Mouse (Mus musculus) activated CD4-positive, CD25-positive, alpha-beta regulatory T cell, adult 4 months (primary cell): ENCODE results near the gene Efhd2. TPM values are rescaled to one million over a fixed set of nuclear protein-coding genes. Genes with fewer than 3 reads are reported as not detected.

Experiments
- ATAC-seq: one replicate; pipeline ENCODE4 v1.8.0; 2017
- polyA plus RNA-seq, 2 experiments: library from polyadenylated mRNA; unstranded; fragments of 100-300 nt; shearing (Covaris generic); gene quantifications; one replicate each; pipeline ENCODE4 v1.2.1; 2017

Gene Efhd2
- polyA plus RNA-seq = 10 to 100 TPM; 23.5 to 26.9 TPM

GRCm38 (mm10) chr4:141874601-141875460, at the start of gene Efhd2:
TSS of gene Efhd2 (minus strand) at chr4:141874920.
- peak; percentile 97 for ATAC-seq

GRCm38 (mm10) chr4:141923961-141924360, 49.2 kb upstream of the Efhd2 start:
- no peak for ATAC-seq

GRCm38 (mm10) chr4:141920391-141920790, 45.7 kb upstream of the Efhd2 start:
- no peak for ATAC-seq

GRCm38 (mm10) chr4:141917735-141918419, 43.2 kb upstream of the Efhd2 start:
- no peak for ATAC-seq

- ATAC-seq = no peak
Observed at GRCm38 (mm10) chr4:141914040-141914439, 39.3 kb upstream of the Efhd2 start.

- ATAC-seq = no peak
Observed at GRCm38 (mm10) chr4:141913201-141913993, 38.7 kb upstream of the Efhd2 start.

- ATAC-seq = no peak
Observed at GRCm38 (mm10) chr4:141904710-141905109, 30.0 kb upstream of the Efhd2 start.

- no peak for ATAC-seq
Observed at GRCm38 (mm10) chr4:141902479-141902858, 27.7 kb upstream of the Efhd2 start.

DNA sequence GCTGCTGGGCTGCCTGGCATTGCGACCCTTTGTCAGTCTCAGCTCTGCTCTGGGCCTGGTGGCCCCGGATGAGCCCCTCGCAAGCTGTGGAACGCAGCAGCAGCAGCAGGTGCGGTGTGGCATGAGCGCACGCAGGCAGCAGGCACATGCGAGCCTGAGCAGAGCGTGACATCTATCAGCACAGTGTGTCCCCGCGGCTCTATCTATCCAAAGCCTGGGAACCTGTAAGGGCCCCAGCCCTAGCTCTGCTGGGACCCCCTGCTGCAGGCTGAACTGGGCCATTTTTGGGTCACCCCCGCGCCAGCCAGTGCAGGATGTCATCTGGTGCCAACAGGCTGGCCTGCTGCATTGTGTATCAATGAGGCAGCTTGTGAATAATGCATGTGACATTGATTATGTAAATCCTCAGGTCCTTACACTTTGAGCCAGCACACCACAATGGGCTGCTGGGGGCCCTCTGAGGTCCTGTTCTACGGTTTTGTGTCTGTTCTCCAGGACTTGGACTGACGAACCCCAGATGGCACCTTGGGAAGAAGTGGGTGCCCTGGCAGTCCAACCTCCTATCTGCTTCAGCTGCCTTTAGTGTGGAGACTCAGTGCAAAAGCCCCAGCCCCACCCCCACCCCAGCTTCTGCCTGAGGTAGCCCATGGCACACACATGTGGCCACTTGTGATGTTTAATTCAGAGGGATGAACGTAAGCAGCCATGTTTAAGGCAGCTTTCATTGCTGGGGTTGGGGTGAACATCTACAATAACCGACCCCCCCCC, 27.2 kb upstream of the Efhd2 start:
- ATAC-seq = no peak

GRCm38 (mm10) chr4:141900421-141900820, 25.7 kb upstream of the Efhd2 start:
- ATAC-seq = no peak

GRCm38 (mm10) chr4:141899936-141900335, 25.2 kb upstream of the Efhd2 start:
- ATAC-seq = no peak

DNA sequence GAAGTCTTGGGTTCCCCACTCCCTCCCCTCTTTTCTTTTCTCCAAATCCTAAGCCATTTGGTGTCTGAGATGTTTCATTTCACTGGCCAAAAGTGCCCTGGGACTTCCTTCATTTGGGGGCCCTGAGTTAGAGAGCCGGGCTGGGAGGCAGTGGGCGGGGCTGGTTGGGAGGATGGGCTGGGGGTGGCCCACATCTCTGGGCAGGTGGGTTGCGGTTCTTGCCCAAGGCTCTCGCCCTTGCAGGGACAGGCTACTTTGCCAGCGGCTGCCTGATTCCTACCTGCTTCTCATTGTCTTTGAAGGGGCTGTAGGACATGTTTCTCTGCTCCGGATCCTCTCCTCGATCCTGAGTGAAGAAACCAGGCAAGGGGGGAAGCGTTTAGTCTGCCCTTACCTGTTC, 24.2 kb upstream of the Efhd2 start:
- ATAC-seq = no peak

GRCm38 (mm10) chr4:141897838-141898237, 23.1 kb upstream of the Efhd2 start:
- ATAC-seq = no peak

DNA sequence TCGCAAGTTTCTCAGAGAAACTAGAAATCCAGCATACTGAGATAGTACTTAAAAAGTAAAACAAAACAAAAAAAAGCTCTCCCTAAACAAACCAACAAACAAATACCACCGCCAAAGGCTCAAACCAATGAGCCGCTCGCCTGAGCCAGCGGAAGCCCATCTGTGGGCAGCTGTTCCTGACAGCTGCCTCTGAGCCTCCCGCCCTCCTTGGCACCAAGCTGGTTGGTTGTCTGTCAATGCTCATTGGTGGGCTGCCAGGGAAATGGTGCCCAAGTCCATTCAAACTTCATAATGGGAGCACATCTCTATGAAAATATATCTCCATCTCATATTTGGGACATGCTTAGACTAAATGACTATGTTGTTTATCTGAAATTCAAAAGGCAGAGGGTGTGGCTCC, 22.5 kb upstream of the Efhd2 start:
- no peak for ATAC-seq

GRCm38 (mm10) chr4:141895772-141896171, 21.1 kb upstream of the Efhd2 start:
- no peak for ATAC-seq

- ATAC-seq = no peak
Observed at GRCm38 (mm10) chr4:141893157-141893784, 18.6 kb upstream of the Efhd2 start.

DNA sequence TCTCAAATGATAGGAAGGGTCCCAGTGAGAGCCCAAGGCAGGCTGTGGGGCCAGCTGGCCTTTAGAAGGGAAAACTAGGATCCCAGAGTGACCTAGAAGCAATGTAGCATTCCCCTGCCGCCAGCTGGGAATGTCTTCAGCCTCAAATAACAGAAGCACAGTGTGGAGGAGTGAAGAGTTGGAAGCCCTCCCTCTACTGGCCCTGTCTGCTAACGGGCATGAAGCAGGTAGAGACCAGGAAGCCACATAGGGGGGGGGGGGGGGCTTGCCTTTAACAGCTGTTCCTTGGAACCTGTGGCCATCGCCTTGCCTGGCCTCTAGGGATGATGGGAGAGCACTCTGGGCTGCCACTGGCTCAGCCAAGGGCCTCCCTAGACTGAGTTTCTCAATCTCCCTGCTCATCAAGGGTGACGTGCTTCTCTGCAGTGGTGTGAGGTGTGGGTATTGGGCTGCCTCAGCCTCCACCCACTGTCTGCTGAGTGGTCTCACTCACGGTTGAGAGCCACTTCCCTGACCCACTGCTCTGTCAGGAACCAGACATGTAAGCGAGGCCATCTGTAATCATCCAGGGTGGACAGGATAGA, 11.8 kb upstream of the Efhd2 start:
- no peak for ATAC-seq

GRCm38 (mm10) chr4:141885451-141885850, 10.7 kb upstream of the Efhd2 start:
- no peak for ATAC-seq

DNA sequence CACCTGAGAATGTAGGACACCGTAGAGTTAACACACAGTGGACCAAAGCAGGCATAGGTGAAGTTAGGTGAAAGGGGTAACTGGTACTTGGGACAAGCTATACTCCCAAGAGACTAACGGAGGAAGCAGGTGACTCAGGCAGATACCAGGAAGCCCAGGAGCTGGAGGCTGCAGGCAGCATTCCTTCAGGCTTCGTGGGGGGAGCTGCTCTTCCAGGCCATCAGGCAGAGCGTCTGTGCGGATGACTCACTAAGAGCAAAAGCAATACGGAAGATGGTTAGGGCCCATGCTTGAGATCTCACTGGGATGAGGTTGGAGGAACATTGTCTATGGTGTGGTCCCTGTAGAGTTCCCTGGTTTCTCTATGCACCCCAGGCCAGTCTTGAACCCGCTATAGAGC, 8.1 kb upstream of the Efhd2 start:
- no peak for ATAC-seq

DNA sequence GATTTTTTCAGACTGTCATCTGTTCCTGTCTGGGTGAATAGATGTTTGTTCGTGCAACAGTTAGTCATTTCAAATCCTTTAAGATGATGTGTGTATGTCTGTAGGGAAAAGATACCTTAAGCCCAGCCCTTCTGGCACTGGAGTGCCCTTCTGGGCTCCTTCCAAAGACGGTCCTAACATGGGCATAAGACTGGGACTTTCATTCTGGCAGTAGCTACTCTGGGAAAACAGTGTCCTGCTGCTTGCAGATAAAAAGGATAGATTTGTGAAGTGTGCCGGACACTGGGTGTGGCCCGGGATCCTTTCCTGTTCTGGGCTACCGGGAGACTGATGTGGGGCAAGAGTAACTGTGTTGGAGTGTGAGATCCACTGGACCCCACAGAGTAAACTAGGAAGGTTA, 7.2 kb upstream of the Efhd2 start:
- ATAC-seq = no peak

DNA sequence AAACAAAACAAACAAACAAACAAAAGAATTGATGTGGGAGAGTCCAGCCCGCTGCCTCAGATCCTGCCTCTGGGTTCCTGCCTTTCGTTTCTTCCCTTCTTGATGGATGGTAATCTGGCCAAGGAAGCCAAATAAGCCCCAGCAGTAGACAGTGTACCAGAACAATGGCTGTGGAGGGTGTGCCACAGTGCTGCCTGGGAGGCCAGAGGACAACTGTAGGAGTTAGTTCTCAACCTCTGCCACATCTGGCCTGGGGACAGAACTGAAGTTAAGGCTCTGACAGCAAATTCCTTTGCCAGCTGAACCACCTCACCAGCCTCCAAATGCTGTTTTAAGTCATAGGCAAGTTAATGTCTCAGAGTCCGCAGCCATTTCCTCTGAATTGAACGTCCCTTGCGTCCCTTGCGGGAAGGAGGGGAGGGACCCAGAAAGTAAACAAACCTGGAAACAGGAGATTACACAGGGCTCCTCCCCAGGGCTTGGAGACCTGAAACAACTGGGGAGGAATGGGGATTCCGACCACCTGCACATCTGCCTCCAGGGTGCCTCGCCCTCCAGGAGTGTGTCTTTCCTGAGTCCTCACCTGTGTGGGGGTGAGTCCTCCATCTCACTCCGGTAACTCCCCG, 6.7 kb upstream of the Efhd2 start:
- no peak for ATAC-seq
